Mouse (Mus musculus): ENCODE data around the gene Chd4.

The Chd4 gene

GRCm38 (mm10) chr6:125143128-125143527 is 47.3 kb downstream of the Chd4 start:
- no peak for DNase-seq (ENCODE audit: low spot score)

- DNase-seq (ENCODE audit: low spot score): no peak
These were observed 48.1 kb downstream of the Chd4 start for GRCm38 (mm10) chr6:125143904-125144303.

- peak; percentile 70 for DNase-seq (ENCODE audit: low spot score)
These were observed 49.2 kb downstream of the Chd4 start, which contains the start of gene Iffo1 for GRCm38 (mm10) chr6:125145001-125145400. Iffo1 (plus strand) TSS chr6:125145241.

- DNase-seq (ENCODE audit: low spot score): no peak
These were observed 49.7 kb downstream of the Chd4 start for GRCm38 (mm10) chr6:125145479-125145951.

DNA sequence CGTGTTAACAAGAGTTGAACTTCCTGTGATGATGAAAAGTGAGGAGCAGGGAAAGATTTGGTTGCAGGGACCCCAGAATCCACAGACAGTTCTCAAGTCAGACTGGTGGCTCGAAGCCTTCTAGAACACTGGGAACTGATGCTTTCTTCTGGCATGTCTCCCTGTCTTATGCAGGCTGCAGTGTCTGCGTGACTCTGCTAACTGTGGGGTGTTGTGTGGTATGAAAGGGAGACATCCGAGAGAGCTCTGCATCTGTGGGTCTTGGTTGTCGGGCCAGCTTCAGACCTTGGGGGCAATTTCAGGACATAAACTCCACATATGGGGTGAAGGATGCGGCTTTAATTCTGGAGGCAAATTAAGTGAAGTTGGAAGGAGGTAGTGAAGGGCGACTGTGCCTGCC is 50.4 kb downstream of the Chd4 start:
- no peak for DNase-seq (ENCODE audit: low spot score)

DNA sequence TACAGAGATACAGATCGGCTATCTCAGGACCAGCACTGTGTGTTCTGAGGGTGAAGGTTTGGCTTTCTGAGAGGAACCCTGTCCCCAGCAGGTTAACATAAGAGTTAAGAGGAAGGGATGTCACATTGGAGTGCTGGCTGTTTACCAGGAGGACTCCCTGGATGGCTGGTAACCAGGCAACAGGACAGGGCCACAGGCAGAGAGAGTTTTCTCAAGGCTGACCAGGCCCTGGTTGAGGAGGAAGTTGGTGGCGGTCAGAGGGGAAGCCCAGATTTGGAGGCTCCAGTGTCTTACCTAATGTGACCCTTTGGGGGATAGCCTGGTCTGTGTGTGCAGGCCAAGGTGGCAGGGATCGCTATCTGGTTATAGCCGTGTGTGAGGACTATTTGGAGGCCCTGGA is 51.0 kb downstream of the Chd4 start:
- DNase-seq (ENCODE audit: low spot score): no peak

GRCm38 (mm10) chr6:125147329-125147728 is 51.5 kb downstream of the Chd4 start:
- DNase-seq (ENCODE audit: low spot score): no peak

DNA sequence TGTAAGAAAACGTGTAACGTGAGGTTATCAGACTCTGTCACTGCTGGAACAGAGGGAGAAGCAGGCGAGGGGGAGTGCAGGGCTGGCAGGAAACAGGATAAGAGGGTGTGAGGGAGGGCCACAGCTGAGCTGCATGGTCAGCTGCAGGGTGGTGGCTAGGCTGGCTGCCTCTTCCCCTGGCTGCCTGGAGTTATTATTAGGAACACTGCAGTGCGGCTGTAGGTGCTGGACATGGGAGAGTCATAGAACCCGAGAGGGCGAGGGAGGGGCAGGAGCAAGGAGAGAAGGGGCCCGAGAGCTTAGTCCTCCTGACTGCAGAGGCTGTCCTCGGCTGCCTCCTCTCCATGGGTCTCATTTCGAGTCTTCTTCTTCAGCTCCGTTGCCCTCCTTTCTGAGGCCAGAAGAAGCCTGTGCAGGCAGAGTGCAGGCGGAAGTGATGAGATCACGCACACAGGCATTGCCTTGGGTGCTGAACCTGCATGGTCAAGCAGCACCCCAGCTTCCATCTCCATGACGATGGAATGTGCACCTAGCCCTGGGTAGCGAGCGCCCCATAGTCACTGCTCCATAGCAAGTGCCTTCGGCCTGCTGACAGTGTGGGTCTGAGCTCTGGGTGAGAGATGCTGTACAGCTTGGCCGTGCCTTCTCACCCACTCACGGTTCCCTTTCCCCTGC is 52.6 kb downstream of the Chd4 start:
- DNase-seq (ENCODE audit: low spot score): no peak

GRCm38 (mm10) chr6:125148926-125149568 is 53.3 kb downstream of the Chd4 start:
- DNase-seq (ENCODE audit: low spot score): no peak

GRCm38 (mm10) chr6:125149569-125149950 is 53.8 kb downstream of the Chd4 start:
- no peak for DNase-seq (ENCODE audit: low spot score)

DNA sequence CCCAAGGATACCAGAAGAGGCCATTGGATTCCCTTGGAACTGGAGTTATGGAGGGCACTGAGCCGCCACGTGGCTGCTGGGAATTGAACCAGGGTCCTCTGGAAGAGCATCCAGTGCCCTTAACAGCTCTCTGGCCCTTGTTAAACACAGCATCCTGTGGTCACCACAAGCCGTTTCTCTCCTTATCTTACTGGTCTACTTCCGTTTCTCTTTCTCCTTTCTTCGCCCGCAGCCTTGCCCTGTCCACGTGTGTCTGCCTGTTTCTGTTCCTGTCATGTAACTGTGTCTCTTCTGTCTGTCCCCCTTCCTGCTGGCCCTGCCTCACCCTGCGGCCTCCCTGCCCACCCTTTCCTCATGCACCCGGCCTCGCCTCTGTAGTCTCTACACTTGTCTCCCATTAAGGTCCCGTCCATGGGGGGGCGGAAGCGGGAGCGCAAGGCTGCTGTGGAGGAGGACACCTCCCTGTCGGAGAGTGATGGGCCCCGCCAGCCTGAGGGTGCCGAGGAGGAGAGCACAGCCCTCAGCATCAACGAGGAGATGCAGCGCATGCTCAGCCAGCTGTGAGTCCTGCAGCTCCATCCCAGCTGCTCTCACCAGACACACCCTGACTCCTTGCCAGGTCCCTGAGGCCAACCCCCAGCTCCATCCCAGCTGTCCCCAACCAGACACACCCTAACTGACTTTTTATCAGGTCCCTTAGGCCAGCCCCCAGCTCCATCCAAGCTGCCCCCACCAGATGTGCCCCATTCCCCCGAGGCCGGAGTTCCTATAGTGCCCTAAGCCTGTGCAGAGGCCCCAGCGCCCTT is 56.6 kb downstream of the Chd4 start:
- DNase-seq (ENCODE audit: low spot score): no peak

- DNase-seq (ENCODE audit: low spot score): no peak
These were observed 57.2 kb downstream of the Chd4 start for GRCm38 (mm10) chr6:125153018-125153389.

GRCm38 (mm10) chr6:125153682-125154081 is 57.9 kb downstream of the Chd4 start:
- no peak for DNase-seq (ENCODE audit: low spot score)

GRCm38 (mm10) chr6:125154550-125154949 is 58.8 kb downstream of the Chd4 start:
- no peak for DNase-seq (ENCODE audit: low spot score)

GRCm38 (mm10) chr6:125155262-125155661 is 59.5 kb downstream of the Chd4 start:
- DNase-seq (ENCODE audit: low spot score): no peak

DNA sequence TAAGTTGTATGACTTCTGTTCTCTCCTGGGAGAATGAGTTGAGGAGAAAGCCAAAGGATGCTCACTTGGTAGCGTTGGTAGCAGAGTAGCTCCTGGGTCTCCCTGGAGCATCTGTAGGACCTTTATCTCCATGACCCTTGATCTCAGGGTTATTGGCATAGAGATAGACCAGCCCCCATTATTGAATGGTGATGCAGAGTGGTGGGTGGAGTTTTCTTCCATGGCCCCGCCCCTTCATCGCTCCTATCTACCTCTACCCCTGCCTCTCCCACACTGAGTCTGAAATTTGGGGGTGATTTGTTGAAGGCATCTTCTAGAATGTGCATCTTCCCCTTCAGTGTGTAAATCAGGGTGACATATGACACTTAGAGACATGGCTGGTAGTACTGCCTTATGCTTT is 60.7 kb downstream of the Chd4 start:
- DNase-seq (ENCODE audit: low spot score): no peak

DNA sequence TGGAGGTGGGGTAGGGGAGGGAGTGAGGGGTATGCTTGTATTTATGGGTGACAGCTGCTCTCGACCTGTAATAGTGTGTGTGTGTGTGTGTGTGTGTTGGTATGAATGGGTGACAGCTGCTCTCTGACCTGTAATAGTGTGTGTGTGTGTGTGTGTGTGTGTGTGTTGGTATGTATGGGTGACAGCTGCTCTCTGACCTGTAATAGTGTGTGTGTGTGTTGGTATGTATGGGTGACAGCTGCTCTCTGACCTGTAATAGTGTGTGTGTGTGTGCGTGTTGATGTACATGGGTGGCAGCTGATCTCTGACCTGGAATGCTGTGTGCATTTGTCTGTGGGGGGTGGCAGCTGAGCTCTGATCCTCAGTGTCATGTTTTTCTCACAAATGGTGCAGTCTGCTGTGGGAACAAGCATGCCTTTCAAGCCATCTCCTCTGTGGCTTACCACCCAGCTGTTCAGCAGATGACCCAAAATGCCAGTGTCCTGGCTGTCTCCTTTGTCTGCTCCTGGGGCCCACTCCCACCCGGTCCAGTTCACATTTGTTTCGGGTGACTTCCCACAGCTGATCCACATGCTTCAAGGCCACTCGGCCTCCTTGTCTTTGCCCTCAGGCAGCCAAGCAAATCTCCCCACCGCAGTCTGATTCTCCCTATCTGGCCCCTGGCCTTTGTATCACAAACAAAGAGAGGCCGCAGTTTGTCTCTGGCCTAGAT is 61.3 kb downstream of the Chd4 start:
- no peak for DNase-seq (ENCODE audit: low spot score)

DNA sequence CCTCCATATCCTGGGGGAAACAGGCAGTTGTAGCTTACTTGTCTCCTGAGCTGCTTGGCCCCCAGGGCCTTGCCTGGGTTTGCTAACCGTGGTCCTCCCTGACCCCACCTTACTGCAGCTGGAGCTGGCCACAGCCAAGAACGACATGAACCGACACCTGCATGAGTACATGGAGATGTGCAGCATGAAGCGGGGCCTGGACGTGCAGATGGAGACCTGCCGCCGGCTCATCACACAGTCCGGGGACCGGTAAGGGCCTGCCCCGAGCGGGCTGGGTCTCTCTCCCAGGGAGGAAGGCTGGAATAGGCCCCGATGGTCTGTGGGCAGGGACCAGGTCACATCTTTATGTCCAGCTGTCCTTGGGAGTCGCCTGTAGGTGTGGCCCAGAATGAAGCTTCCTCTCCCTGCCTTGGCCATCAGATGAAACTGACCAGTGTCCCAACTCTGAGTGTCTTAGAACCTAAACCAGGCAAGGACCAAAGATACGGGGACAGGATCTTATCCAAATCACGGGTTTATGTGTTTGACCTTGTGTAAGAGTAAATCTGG is 63.2 kb downstream of the Chd4 start:
- DNase-seq (ENCODE audit: low spot score): no peak

GRCm38 (mm10) chr6:125159773-125160557 is 64.2 kb downstream of the Chd4 start:
- DNase-seq (ENCODE audit: low spot score): no peak

- DNase-seq (ENCODE audit: low spot score): peak; percentile 25
These were observed 64.7 kb downstream of the Chd4 start for GRCm38 (mm10) chr6:125160558-125160853.

All from urinary bladder, postnatal 25 days (tissue).